Mouse (Mus musculus) left cerebral cortex, postnatal 14 days (tissue): Measurements from ENCODE around the gene Srp9. TPM values are rescaled to one million over a fixed set of nuclear protein-coding genes. Genes with fewer than 3 reads are reported as not detected.

Experiments used
- DNase-seq, 2 experiments: peaks; one replicate each; pipeline ENCODE4 v3.0.0; 2021 to 2022; ENCODE audit warnings: low spot score in 2 of 2, mixed read lengths in 1 of 2
- intact Hi-C: fragments of 180-260 bp; cut with DNase I; formaldehyde crosslinking; loops from one replicate; pipeline ENCODE4 v1.15.1; 2025
- total RNA-seq, 2 experiments: library from RNA; stranded (reverse); gene quantifications; 2 replicates each; pipeline ENCODE4 v1.2.3; 2021

Gene Srp9
- total RNA-seq, 2 experiments from 2014 or later = 55.2 to 57.1 TPM

- intact Hi-C loops = no loop called here
- DNase-seq = no peak
Observed at GRCm38 (mm10) chr1:182100403-182100802, 24.1 kb upstream of the Srp9 start.

GRCm38 (mm10) chr1:182101468-182101867 lies 23.1 kb upstream of the Srp9 start:
- DNase-seq = no peak
- intact Hi-C loops = no loop called here

GRCm38 (mm10) chr1:182102706-182103105 lies 21.8 kb upstream of the Srp9 start:
- intact Hi-C loops = no loop called here
- DNase-seq = no peak

GRCm38 (mm10) chr1:182103436-182103835 lies 21.1 kb upstream of the Srp9 start:
- DNase-seq = no peak
- intact Hi-C loops = no loop called here

- DNase-seq = no peak
- intact Hi-C loops = no loop called here
Observed at GRCm38 (mm10) chr1:182105023-182105422, 19.5 kb upstream of the Srp9 start.

GRCm38 (mm10) chr1:182107251-182107650 lies 17.3 kb upstream of the Srp9 start:
- intact Hi-C loops = no loop called here

GRCm38 (mm10) chr1:182108397-182109099 lies 16.0 kb upstream of the Srp9 start:
- intact Hi-C loops = no loop called here
- DNase-seq = no peak

More at GRCm38 (mm10) chr1:182107251-182107650, 17.3 kb upstream of the Srp9 start:
- no peak for DNase-seq

GRCm38 (mm10) chr1:182110185-182110584 lies 14.4 kb upstream of the Srp9 start:
- intact Hi-C loops = loop anchor here (5.0 kb wide), 1 partner anchor 88 kb away; no protein-coding TSS in a partner anchor
- no peak for DNase-seq

GRCm38 (mm10) chr1:182110708-182111385 lies 13.7 kb upstream of the Srp9 start:
- no peak for DNase-seq
- intact Hi-C loops = loop anchor here (5.0 kb wide), 1 partner anchor 89 kb away; no protein-coding TSS in a partner anchor

GRCm38 (mm10) chr1:182111386-182112317 lies 12.9 kb upstream of the Srp9 start:
- DNase-seq = no peak
- intact Hi-C loops = loop anchor here (5.0 kb wide), 1 partner anchor 89 kb away; no protein-coding TSS in a partner anchor

GRCm38 (mm10) chr1:182112385-182112784 lies 12.2 kb upstream of the Srp9 start:
- intact Hi-C loops = loop anchor here (5.0 kb wide), 1 partner anchor 90 kb away; no protein-coding TSS in a partner anchor
- DNase-seq = no peak

GRCm38 (mm10) chr1:182113131-182113530 lies 11.4 kb upstream of the Srp9 start:
- DNase-seq = no peak
- intact Hi-C loops = loop anchor here (5.0 kb wide), 1 partner anchor 91 kb away; no protein-coding TSS in a partner anchor

GRCm38 (mm10) chr1:182113587-182114500 lies 10.7 kb upstream of the Srp9 start:
- DNase-seq = no peak
- intact Hi-C loops = loop anchor here (5.0 kb wide), 1 partner anchor 92 kb away; no protein-coding TSS in a partner anchor

GRCm38 (mm10) chr1:182115197-182115596 lies 9.3 kb upstream of the Srp9 start:
- no peak for DNase-seq

GRCm38 (mm10) chr1:182115651-182116408 lies 8.7 kb upstream of the Srp9 start:
- no peak for DNase-seq
- intact Hi-C loops = loop anchor here (1.0 kb wide), 1 partner anchor 228 kb away; no protein-coding TSS in a partner anchor

More at GRCm38 (mm10) chr1:182115197-182115596, 9.3 kb upstream of the Srp9 start:
- intact Hi-C loops = loop anchor here (1.0 kb wide), 1 partner anchor 227 kb away; no protein-coding TSS in a partner anchor

GRCm38 (mm10) chr1:182122413-182122812 lies 2.1 kb upstream of the Srp9 start:
- intact Hi-C loops = no loop called here

GRCm38 (mm10) chr1:182124924-182125368 lies 409 bp downstream of the Srp9 start:
- intact Hi-C loops = no loop called here
- peak; percentile 84 to 93 for DNase-seq

More at GRCm38 (mm10) chr1:182122413-182122812, 2.1 kb upstream of the Srp9 start:
- no peak for DNase-seq
